Mouse (Mus musculus): Measurements from ENCODE around the gene Map3k20. TPM values are rescaled to one million over a fixed set of nuclear protein-coding genes. Genes with fewer than 3 reads are reported as not detected.

Map3k20 gene
- polyA plus RNA-seq, 1 experiment from 2014 or later: 10.1 TPM

- H3K36me3 ChIP-seq (ENCODE audit: control insufficient read depth, insufficient read depth, low read length): no peaks in the 10 kb centered on the region
- no peak overlapping the region for H3K4me3 ChIP-seq (ENCODE audit: low read depth, low read length)
- 91% methylated on average over 6 of the region's 6 CpGs for WGBS
- no peak for DNase-seq (ENCODE audit: low spot score)
- no peaks in the 10 kb centered on the region for H3K9me3 ChIP-seq (ENCODE audit: control insufficient read depth, low read length)
- no peak overlapping the region for H3K9ac ChIP-seq (ENCODE audit: low read length)
- H3K4me2 ChIP-seq (ENCODE audit: low read depth, severe bottlenecking): no peak overlapping the region
- no peaks in the 10 kb centered on the region for H3K4me1 ChIP-seq (ENCODE audit: control insufficient read depth, insufficient read depth, low read length)
- H3K27ac ChIP-seq (replicated peaks; ENCODE audit: low read depth, low read length): no peak overlapping the region
- ATAC-seq (ENCODE audit: insufficient number of reproducible peaks, low FRiP score, low TSS enrichment, low read depth): no peak
- no peaks in the 10 kb centered on the region for H3K27me3 ChIP-seq (ENCODE audit: control insufficient read depth, insufficient read depth, low read length)
These were observed 18.0 kb upstream of the Map3k20 start for GRCm38 (mm10) chr2:72267390-72267789.

- H3K27me3 ChIP-seq (ENCODE audit: control insufficient read depth, insufficient read depth, low read length): no peaks in the 10 kb centered on the region
- 74% methylated on average over 4 of the region's 4 CpGs for WGBS
- H3K27ac ChIP-seq (replicated peaks; ENCODE audit: low read depth, low read length): no peak overlapping the region
- ATAC-seq (ENCODE audit: insufficient number of reproducible peaks, low FRiP score, low TSS enrichment, low read depth) (no peak), DNase-seq (ENCODE audit: low spot score) (no peak)
- H3K4me1 ChIP-seq (ENCODE audit: control insufficient read depth, insufficient read depth, low read length): no peaks in the 10 kb centered on the region
- H3K4me2 ChIP-seq (ENCODE audit: low read depth, severe bottlenecking): no peak overlapping the region
- H3K36me3 ChIP-seq (ENCODE audit: control insufficient read depth, insufficient read depth, low read length): no peaks in the 10 kb centered on the region
- no peak overlapping the region for H3K9ac ChIP-seq (ENCODE audit: low read length)
- H3K9me3 ChIP-seq (ENCODE audit: control insufficient read depth, low read length): no peaks in the 10 kb centered on the region
- H3K4me3 ChIP-seq (ENCODE audit: low read depth, low read length): no peak overlapping the region
These were observed 15.6 kb upstream of the Map3k20 start for GRCm38 (mm10) chr2:72269651-72270341.

GRCm38 (mm10) chr2:72278247-72278873, 7.1 kb upstream of the Map3k20 start:
- ATAC-seq (ENCODE audit: insufficient number of reproducible peaks, low FRiP score, low TSS enrichment, low read depth) (no peak), DNase-seq (ENCODE audit: low spot score) (no peak)
- Histone ChIP-seq H3K27ac (replicated peaks; ENCODE audit: low read depth, low read length) (no peak overlapping the region), H3K9ac (ENCODE audit: low read length) (no peak overlapping the region), H3K4me2 (ENCODE audit: low read depth, severe bottlenecking) (no peak overlapping the region), H3K27me3 (ENCODE audit: control insufficient read depth, insufficient read depth, low read length) (no peaks in the 10 kb centered on the region), H3K4me1 (ENCODE audit: control insufficient read depth, insufficient read depth, low read length) (no peaks in the 10 kb centered on the region), H3K9me3 (ENCODE audit: control insufficient read depth, low read length) (no peaks in the 10 kb centered on the region), H3K36me3 (ENCODE audit: control insufficient read depth, insufficient read depth, low read length) (no peaks in the 10 kb centered on the region), H3K4me3 (ENCODE audit: low read depth, low read length) (no peak overlapping the region)
- 58% methylated on average over 4 of the region's 4 CpGs for WGBS

- Histone ChIP-seq H3K4me3 (ENCODE audit: low read depth, low read length) (no peak overlapping the region), H3K9me3 (ENCODE audit: control insufficient read depth, low read length) (no peaks in the 10 kb centered on the region), H3K4me1 (ENCODE audit: control insufficient read depth, insufficient read depth, low read length) (no peaks in the 10 kb centered on the region), H3K4me2 (ENCODE audit: low read depth, severe bottlenecking) (no peak overlapping the region), H3K27me3 (ENCODE audit: control insufficient read depth, insufficient read depth, low read length) (no peaks in the 10 kb centered on the region), H3K36me3 (ENCODE audit: control insufficient read depth, insufficient read depth, low read length) (no peaks in the 10 kb centered on the region), H3K9ac (ENCODE audit: low read length) (no peak overlapping the region), H3K27ac (replicated peaks; ENCODE audit: low read depth, low read length) (no peak overlapping the region)
- DNase-seq (ENCODE audit: low spot score): no peak
- no peak for ATAC-seq (ENCODE audit: insufficient number of reproducible peaks, low FRiP score, low TSS enrichment, low read depth)
- WGBS: 90% methylated on average over 5 of the region's 5 CpGs
These were observed 4.9 kb upstream of the Map3k20 start for GRCm38 (mm10) chr2:72280524-72280923.

GRCm38 (mm10) chr2:72281971-72282370, 3.5 kb upstream of the Map3k20 start:
- no peak for ATAC-seq (ENCODE audit: insufficient number of reproducible peaks, low FRiP score, low TSS enrichment, low read depth)
- 91% methylated on average over 14 of the region's 14 CpGs for WGBS
- Histone ChIP-seq H3K4me1 (ENCODE audit: control insufficient read depth, insufficient read depth, low read length) (no peaks in the 10 kb centered on the region), H3K9me3 (ENCODE audit: control insufficient read depth, low read length) (no peaks in the 10 kb centered on the region), H3K4me3 (ENCODE audit: low read depth, low read length) (no peak overlapping the region), H3K9ac (ENCODE audit: low read length) (no peak overlapping the region), H3K4me2 (ENCODE audit: low read depth, severe bottlenecking) (no peak overlapping the region), H3K27me3 (ENCODE audit: control insufficient read depth, insufficient read depth, low read length) (no peaks in the 10 kb centered on the region), H3K36me3 (ENCODE audit: control insufficient read depth, insufficient read depth, low read length) (no peaks in the 10 kb centered on the region), H3K27ac (replicated peaks; ENCODE audit: low read depth, low read length) (no peak overlapping the region)
- no peak for DNase-seq (ENCODE audit: low spot score)

GRCm38 (mm10) chr2:72282733-72283132, 2.7 kb upstream of the Map3k20 start:
- DNase-seq (ENCODE audit: low spot score) (no peak), ATAC-seq (ENCODE audit: insufficient number of reproducible peaks, low FRiP score, low TSS enrichment, low read depth) (no peak)
- Histone ChIP-seq H3K9ac (ENCODE audit: low read length) (no peak overlapping the region), H3K4me3 (ENCODE audit: low read depth, low read length) (no peak overlapping the region), H3K27ac (replicated peaks; ENCODE audit: low read depth, low read length) (no peak overlapping the region), H3K4me2 (ENCODE audit: low read depth, severe bottlenecking) (no peak overlapping the region), H3K4me1 (ENCODE audit: control insufficient read depth, insufficient read depth, low read length) (no peaks in the 10 kb centered on the region), H3K9me3 (ENCODE audit: control insufficient read depth, low read length) (no peaks in the 10 kb centered on the region), H3K36me3 (ENCODE audit: control insufficient read depth, insufficient read depth, low read length) (no peaks in the 10 kb centered on the region), H3K27me3 (ENCODE audit: control insufficient read depth, insufficient read depth, low read length) (no peaks in the 10 kb centered on the region)
- WGBS: 82% methylated on average over 4 of the region's 4 CpGs

- no peaks in the 10 kb centered on the region for H3K4me1 ChIP-seq (ENCODE audit: control insufficient read depth, insufficient read depth, low read length)
- no peak overlapping the region for H3K4me3 ChIP-seq (ENCODE audit: low read depth, low read length)
- 77% methylated on average over 7 of the region's 7 CpGs for WGBS
- no peak overlapping the region for H3K9ac ChIP-seq (ENCODE audit: low read length)
- H3K4me2 ChIP-seq (ENCODE audit: low read depth, severe bottlenecking): no peak overlapping the region
- DNase-seq (ENCODE audit: low spot score): no peak
- no peak for ATAC-seq (ENCODE audit: insufficient number of reproducible peaks, low FRiP score, low TSS enrichment, low read depth)
- H3K27me3 ChIP-seq (ENCODE audit: control insufficient read depth, insufficient read depth, low read length): no peaks in the 10 kb centered on the region
- no peaks in the 10 kb centered on the region for H3K9me3 ChIP-seq (ENCODE audit: control insufficient read depth, low read length)
- no peaks in the 10 kb centered on the region for H3K36me3 ChIP-seq (ENCODE audit: control insufficient read depth, insufficient read depth, low read length)
- H3K27ac ChIP-seq (replicated peaks; ENCODE audit: low read depth, low read length): no peak overlapping the region
These were observed 748 bp upstream of the Map3k20 start for GRCm38 (mm10) chr2:72284689-72285088.

GRCm38 (mm10) chr2:72285888-72286661, 638 bp downstream of the Map3k20 start:
- Histone ChIP-seq H3K27ac (replicated peaks; ENCODE audit: low read depth, low read length) (0 out of 2 replicates have a peak overlapping the region, but pooled peaks have one; percentile 14), H3K36me3 (ENCODE audit: control insufficient read depth, insufficient read depth, low read length) (no peaks in the 10 kb centered on the region), H3K9ac (ENCODE audit: low read length) (peak overlapping the region; percentile 91), H3K4me3 (ENCODE audit: low read depth, low read length) (peak overlapping the region; percentile 64), H3K4me1 (ENCODE audit: control insufficient read depth, insufficient read depth, low read length) (no peaks in the 10 kb centered on the region), H3K4me2 (ENCODE audit: low read depth, severe bottlenecking) (peak overlapping the region; percentile 74), H3K27me3 (ENCODE audit: control insufficient read depth, insufficient read depth, low read length) (no peaks in the 10 kb centered on the region), H3K9me3 (ENCODE audit: control insufficient read depth, low read length) (no peaks in the 10 kb centered on the region)
- ATAC-seq (ENCODE audit: insufficient number of reproducible peaks, low FRiP score, low TSS enrichment, low read depth) (peak; percentile 57), DNase-seq (ENCODE audit: low spot score) (peak; percentile 63)
- WGBS: 2% methylated on average over 53 of the region's 60 CpGs

Data from limb, embryonic 11.5 days (tissue).